Mouse (Mus musculus) brain, embryonic 14.5 days (tissue): ENCODE measurements at regions not wholly inside any gene's neighbourhood (a gene's known extent, or its start where the extent isn't known, plus 50 kb on each side); places are given as distances from the start of the nearest gene placed in this dataset.
A peak's percentile ranks its signal among the peaks of the same experiment; 100 is the strongest.

Experiments used
- DNase-seq: peaks from one replicate; pipeline ENCODE4 v3.0.0-alpha.2; 2011; ENCODE audit warnings: low read depth
- CTCF ChIP-seq: fragments of 200-500 bp; IDR thresholded peaks from 2 replicates; pipeline ENCODE4 v1.5.1; 2012; ENCODE audit warnings: inconsistent platforms, mild to moderate bottlenecking, moderate library complexity, borderline replicate concordance; ENCODE audit not compliant: insufficient read depth, insufficient read length; ENCODE audit errors: extremely low read depth
- POLR2A ChIP-seq: fragments of 200-500 bp; IDR thresholded peaks from 2 replicates; pipeline ENCODE4 v1.6.1; 2012; ENCODE audit warnings: mild to moderate bottlenecking, inconsistent platforms, borderline replicate concordance; ENCODE audit not compliant: poor library complexity, insufficient read depth, insufficient read length, severe bottlenecking; ENCODE audit errors: extremely low read depth

DNA sequence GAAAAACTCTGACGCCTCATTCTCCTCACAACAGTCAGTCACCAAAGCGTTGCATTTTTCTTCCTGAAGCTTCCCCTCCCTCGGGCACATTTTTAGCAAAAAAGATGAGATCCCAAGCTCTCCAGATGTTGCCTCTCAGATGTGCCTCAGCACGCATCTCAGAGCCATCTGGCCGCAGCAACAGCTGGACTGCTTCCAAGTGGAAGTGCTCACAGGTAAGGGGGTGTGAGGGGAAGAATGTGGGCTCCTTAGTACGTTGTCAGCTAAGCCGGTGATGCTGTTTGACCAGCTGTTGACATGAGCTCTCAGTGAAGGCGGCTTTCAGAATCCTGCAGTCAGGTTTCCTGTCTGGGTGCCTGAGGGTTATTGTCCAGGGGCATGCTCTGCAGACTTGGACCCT lies 58.2 kb upstream of the Vangl1 start:
- peak; percentile 35 for DNase-seq
- TF ChIP-seq POLR2A (no peak), CTCF (no peak)

DNA sequence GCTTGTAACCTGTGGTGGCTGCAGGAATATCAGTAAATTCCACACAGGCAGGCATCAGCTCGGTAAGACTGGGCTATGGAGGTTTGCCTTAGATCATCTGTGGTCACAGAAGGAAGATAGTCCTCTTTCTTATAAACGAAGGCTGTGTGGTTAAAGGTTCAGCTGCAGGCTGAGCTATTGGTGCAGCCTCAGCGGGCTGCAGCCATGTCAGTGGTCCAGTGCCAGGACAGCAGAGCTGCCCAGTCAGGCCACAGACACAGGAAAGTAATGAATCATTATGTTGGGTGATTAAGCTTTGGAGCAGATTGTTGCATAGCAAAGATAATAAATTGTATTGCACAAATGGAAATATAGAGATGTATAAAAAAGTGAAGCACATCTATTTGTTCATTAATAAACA lies 57.0 kb upstream of the Vangl1 start:
- TF ChIP-seq POLR2A, result no peak
- no peak for TF ChIP-seq CTCF
- no peak for DNase-seq
